Mouse (Mus musculus) frontal cortex, adult (tissue): ENCODE measurements at regions not wholly inside any gene's neighbourhood (a gene's known extent, or its start where the extent isn't known, plus 50 kb on each side); places are given as distances from the start of the nearest gene placed in this dataset.
"Not testable (repeated sequence)": the region's sequence is repeated elsewhere in the genome, so short reads cannot be mapped to it uniquely, and the experiment has no call there.

Source experiments
- ATAC-seq: cut with Nextera tagmentation; 2 replicates; pipeline ENCODE4 v1.9.2; 2017; ENCODE audit warnings: mild to moderate bottlenecking, moderate library complexity, mixed read lengths; ENCODE audit not compliant: low TSS enrichment

GRCm38 (mm10) chr4:79471013-79471412 lies 1259.3 kb upstream of the Ptprd start:
- not testable (repeated sequence) for ATAC-seq

GRCm38 (mm10) chr4:79463546-79463945 lies 1251.8 kb upstream of the Ptprd start:
- ATAC-seq = peak; percentile 83
